Mouse (Mus musculus) heart, postnatal 0 days (tissue): Measurements from ENCODE around the gene Foxb2.

Source experiments
- CTCF ChIP-seq: IDR thresholded peaks from 2 replicates; pipeline ENCODE4 v1.5.1; 2016; ENCODE audit warnings: antibody characterized with exemption, control low read depth, low read depth
- EP300 ChIP-seq: IDR thresholded peaks from 2 replicates; pipeline ENCODE4 v1.6.1; 2016; ENCODE audit warnings: antibody characterized with exemption, low read depth

DNA sequence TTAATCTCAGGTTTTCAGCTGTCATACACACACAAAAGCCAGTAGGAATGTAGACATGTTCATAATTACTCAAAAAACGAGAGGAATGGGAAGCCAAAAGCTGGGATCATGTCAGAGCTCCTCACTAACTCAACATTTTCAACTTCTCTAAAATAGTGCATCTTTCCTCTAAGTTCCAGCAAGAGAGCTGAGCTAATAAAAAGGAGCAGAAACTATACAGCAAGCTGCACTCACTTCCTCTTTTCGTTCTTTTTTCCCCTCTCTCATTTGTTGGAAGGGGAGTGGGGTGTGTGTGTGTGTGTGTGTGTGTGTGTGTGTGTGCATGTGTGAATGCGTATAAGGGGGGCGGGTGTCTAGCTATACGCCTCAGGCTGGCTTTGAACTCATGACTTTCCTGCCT, 45.9 kb downstream of the Foxb2 start:
- TF ChIP-seq CTCF (no peak), EP300 (no peak)
